Mouse (Mus musculus): Measurements from ENCODE around the gene Prep.

Gene Prep

DNA sequence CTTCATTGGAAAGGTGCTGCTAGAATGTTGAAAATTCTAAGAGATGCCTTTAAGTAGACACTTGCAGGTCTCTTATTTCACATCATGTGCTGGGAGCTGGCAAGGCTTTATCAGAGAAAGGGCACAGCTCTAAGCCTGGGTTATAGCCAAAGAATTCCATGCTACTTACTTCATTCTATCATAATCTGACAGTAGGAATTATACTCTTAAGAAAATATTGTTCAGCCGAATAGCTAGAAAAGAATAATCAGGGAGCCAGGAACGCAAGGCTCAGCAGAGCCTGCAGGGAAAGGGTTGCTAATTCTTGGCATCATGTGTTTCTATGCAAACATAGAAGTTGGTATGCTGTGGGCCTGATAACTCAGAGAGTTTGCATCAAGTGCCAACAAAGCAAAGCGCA is 114.3 kb downstream of the Prep start:
- no peak for DNase-seq (ENCODE audit: low spot score)

DNA sequence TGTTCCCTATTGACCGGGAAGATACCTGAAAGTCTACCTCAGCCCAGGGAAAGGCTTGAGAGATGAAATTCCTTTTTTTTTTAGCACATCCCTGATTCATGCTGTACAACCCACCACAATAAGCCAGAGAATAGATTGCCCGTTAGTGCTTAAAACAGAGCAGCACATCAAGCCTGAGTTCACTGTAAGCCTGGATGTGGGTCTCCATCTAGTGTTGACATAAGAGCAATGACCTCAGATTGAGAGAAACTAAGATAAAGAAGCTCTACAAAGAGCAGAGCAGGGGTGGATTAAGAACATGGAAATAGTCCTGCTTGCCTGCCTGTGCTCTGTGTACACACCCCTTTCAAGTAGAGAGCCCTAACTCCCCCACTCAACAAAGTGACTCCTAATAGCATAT is 118.5 kb downstream of the Prep start:
- DNase-seq (ENCODE audit: low spot score) = no peak

DNA sequence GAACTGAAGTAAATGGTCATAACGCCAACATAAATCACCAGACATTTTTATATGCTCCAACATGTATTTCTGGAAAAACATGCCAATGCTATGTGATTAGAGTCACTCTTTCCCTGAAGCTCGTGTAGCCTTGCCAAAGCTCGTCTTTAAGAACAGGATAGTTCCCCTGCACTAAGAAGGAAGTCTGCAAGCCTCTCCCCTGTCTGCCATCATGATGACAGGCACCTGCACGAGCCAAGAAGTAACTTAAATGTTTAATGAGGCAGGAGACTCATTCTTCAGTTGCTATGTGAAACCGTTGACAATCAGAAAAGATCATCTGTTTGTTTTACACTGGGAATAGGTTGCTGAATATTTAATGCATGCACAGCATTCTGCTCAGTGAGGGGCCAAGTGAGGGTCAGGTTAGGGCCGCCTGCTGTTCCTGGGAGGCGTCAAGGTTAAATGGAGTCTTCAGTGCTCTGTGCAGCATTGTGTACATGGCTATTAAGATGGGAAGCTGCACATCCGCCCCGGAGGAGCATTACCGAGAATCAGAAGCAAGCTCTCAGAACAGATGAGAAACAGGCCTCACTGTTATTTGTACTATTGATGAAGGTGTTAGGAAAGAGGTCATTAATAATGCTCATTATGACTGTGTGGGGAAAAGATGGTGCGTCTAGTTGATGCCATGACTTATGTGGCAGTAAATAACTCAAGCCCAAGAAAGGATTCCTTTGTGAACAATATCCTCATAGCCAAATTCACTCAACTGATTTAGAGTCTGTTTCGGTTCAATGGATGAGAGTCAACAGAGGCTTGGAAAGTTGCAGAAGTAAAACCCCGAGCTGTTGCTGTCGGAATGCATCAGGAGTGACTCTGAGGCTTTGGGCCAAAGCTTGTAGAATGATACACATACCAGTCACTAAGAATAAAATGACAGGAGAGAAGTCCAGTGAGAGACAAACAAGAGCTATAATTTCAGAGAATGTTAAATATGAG is 126.6 kb downstream of the Prep start:
- peak; percentile 30 for DNase-seq (ENCODE audit: low spot score)

DNA sequence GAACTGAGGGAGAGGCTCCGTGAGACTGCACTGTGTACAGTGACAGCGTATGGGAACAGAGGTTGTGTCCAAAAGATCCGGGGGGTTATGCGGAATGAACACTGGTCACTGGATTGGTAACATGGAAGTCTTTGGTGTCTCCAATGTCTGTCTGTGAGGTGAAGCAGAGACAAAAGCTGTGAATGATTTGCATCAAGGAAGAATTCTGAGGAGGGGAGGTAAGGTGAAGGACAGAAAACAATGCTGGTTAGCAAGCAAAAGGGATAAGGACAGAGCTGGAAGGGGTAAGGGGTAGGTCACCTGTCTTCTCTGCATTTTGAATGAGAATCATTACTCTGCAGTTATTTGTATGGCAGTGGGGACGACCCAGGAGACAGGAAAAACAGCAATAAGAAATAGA is 127.5 kb downstream of the Prep start:
- DNase-seq (ENCODE audit: low spot score) = no peak

DNA sequence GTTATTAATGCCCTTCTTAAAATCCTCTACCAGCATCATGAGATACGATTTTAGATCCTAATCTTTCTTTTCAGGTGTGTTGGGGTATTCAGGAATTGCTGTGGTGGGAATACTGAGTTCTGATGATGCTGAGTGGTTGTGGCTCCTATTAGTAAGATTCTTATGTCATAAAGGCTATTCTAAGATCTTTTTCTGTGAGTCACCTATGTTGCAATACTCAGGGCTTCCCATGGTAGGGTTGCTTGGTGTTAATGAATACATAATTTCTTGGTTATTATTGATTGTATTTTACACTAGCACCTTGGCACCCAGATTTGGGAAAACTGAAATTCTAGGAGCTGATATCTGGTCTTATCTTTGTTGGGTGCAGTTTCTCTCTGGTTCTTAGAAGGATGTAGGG is 137.6 kb downstream of the Prep start:
- DNase-seq (ENCODE audit: low spot score) = no peak

DNA sequence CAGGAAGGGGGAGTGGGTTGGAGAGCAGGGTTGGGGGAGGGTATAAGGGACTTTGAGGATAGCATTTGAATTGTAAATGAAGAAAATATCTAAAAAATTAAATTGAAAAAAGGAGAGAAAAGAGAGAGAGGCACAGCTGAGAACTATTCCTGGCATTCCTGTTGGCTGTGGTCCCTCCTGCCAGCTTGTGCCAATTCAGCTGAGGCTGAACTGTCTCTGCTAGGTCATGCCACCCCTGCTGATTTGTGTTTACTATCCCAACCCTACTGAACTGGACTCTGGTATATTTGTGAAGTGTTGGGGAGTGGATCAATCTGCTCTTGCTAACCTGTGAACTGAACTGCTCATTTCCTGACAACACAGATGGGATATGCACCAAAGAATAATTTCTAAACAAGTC is 143.2 kb downstream of the Prep start:
- DNase-seq (ENCODE audit: low spot score) = no peak

DNA sequence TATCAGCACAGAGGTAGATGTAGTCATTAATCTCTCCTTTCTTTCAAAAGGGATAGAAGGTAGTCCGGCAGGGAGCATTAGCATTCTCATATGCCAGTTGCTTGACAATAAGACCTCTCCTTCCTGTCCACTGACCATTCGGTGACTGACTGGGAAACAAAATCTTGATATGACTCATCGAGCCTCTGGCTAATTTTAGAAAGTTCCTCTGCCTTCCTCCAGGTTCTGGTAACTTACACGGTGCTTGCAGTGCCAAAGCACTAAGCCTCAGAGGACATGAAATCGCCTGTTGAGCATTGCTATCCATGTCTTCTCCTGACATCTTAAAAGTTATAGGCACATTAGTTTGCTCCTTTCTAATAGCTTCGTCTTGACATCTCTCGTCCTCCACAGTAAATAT is 149.7 kb downstream of the Prep start:
- DNase-seq (ENCODE audit: low spot score) = no peak

All from retina, embryonic 14.5 days (tissue).